Mouse (Mus musculus) mouse embryonic stem cell (cell line): Measurements from ENCODE around the gene Tmem50b.

Source experiments
- in situ Hi-C, 2 experiments: fragments of 300-500 bp; cut with MboI; formaldehyde crosslinking; loops; 1 replicate in 1 of 2; 3 replicates in 1 of 2; pipeline ENCODE4 v1.14.3; 2019 to 2020; ENCODE audit warnings: low sequenced_read_pairs in 2 of 2, low pct_unique_long_range_greater_than_20kb in 1 of 2, mixed read lengths in 1 of 2; ENCODE audit not compliant: unreplicated experiment in 1 of 2

Tmem50b gene

GRCm38 (mm10) chr16:91527500-91527899, 70.1 kb downstream of the Tmem50b start:
- in situ Hi-C loops: no loop called here

- in situ Hi-C loops: no loop called here
Measured at GRCm38 (mm10) chr16:91527051-91527450, 70.5 kb downstream of the Tmem50b start.

- in situ Hi-C loops: no loop called here
Measured at GRCm38 (mm10) chr16:91526274-91526673, 71.3 kb downstream of the Tmem50b start.
